Mouse (Mus musculus): ENCODE results near the gene Baz1b. TPM values are rescaled to one million over a fixed set of nuclear protein-coding genes. Genes with fewer than 3 reads are reported as not detected.
A peak's percentile ranks its signal among the peaks of the same experiment; 100 is the strongest.

Baz1b gene
- polyA plus RNA-seq, 1 experiment from 2014 or later, result 20.5 TPM

GRCm38 (mm10) chr5:135161221-135161620 lies 25.8 kb upstream of the Baz1b start:
- 91% methylated on average over 4 of the region's 4 CpGs for WGBS
- no peaks in the 10 kb centered on the region for H3K27me3 ChIP-seq (replicated peaks; ENCODE audit: control insufficient read depth, insufficient read depth, low read length)
- no peak overlapping the region for H3K27ac ChIP-seq (ENCODE audit: low read depth, low read length)
- no peak overlapping the region for H3K4me3 ChIP-seq (ENCODE audit: low read length)
- H3K36me3 ChIP-seq (ENCODE audit: control insufficient read depth, insufficient read depth, low read length), result peaks cover 25% of the 10 kb centered on the region
- ATAC-seq, result no peak
- no peak overlapping the region for H3K9ac ChIP-seq (ENCODE audit: low read depth, low read length)
- H3K4me2 ChIP-seq (ENCODE audit: low read length), result no peak overlapping the region
- H3K9me3 ChIP-seq (ENCODE audit: control insufficient read depth, low read length), result no peaks in the 10 kb centered on the region
- H3K4me1 ChIP-seq (ENCODE audit: control insufficient read depth, insufficient read depth, low read depth, low read length), result no peaks in the 10 kb centered on the region

- peaks cover 25% of the 10 kb centered on the region for H3K36me3 ChIP-seq (ENCODE audit: control insufficient read depth, insufficient read depth, low read length)
- WGBS, result 90% methylated on average over 7 of the region's 7 CpGs
Measured at GRCm38 (mm10) chr5:135161650-135162049, 25.4 kb upstream of the Baz1b start.

GRCm38 (mm10) chr5:135162361-135162760 lies 24.7 kb upstream of the Baz1b start:
- Histone ChIP-seq H3K4me1 (ENCODE audit: control insufficient read depth, insufficient read depth, low read depth, low read length) (no peaks in the 10 kb centered on the region), H3K4me2 (ENCODE audit: low read length) (no peak overlapping the region), H3K36me3 (ENCODE audit: control insufficient read depth, insufficient read depth, low read length) (peaks cover 21% of the 10 kb centered on the region), H3K9me3 (ENCODE audit: control insufficient read depth, low read length) (no peaks in the 10 kb centered on the region), H3K27me3 (replicated peaks; ENCODE audit: control insufficient read depth, insufficient read depth, low read length) (no peaks in the 10 kb centered on the region), H3K9ac (ENCODE audit: low read depth, low read length) (no peak overlapping the region), H3K27ac (ENCODE audit: low read depth, low read length) (no peak overlapping the region), H3K4me3 (ENCODE audit: low read length) (no peak overlapping the region)
- no peak for ATAC-seq
- WGBS, result 96% methylated on average over 8 of the region's 8 CpGs

More at GRCm38 (mm10) chr5:135161650-135162049, 25.4 kb upstream of the Baz1b start:
- Histone ChIP-seq H3K27ac (ENCODE audit: low read depth, low read length) (no peak overlapping the region), H3K9me3 (ENCODE audit: control insufficient read depth, low read length) (no peaks in the 10 kb centered on the region), H3K4me1 (ENCODE audit: control insufficient read depth, insufficient read depth, low read depth, low read length) (no peaks in the 10 kb centered on the region), H3K27me3 (replicated peaks; ENCODE audit: control insufficient read depth, insufficient read depth, low read length) (no peaks in the 10 kb centered on the region), H3K4me3 (ENCODE audit: low read length) (no peak overlapping the region), H3K4me2 (ENCODE audit: low read length) (no peak overlapping the region), H3K9ac (ENCODE audit: low read depth, low read length) (no peak overlapping the region)
- ATAC-seq, result no peak

- H3K4me2 ChIP-seq (ENCODE audit: low read length), result no peak overlapping the region
- no peaks in the 10 kb centered on the region for H3K4me1 ChIP-seq (ENCODE audit: control insufficient read depth, insufficient read depth, low read depth, low read length)
- H3K27me3 ChIP-seq (replicated peaks; ENCODE audit: control insufficient read depth, insufficient read depth, low read length), result no peaks in the 10 kb centered on the region
- H3K9me3 ChIP-seq (ENCODE audit: control insufficient read depth, low read length), result no peaks in the 10 kb centered on the region
- WGBS, result 93% methylated on average over 6 of the region's 6 CpGs
- H3K36me3 ChIP-seq (ENCODE audit: control insufficient read depth, insufficient read depth, low read length), result peaks cover 19% of the 10 kb centered on the region
- H3K27ac ChIP-seq (ENCODE audit: low read depth, low read length), result no peak overlapping the region
- no peak overlapping the region for H3K9ac ChIP-seq (ENCODE audit: low read depth, low read length)
- no peak for ATAC-seq
- H3K4me3 ChIP-seq (ENCODE audit: low read length), result no peak overlapping the region
Measured at GRCm38 (mm10) chr5:135162821-135163220, 24.2 kb upstream of the Baz1b start.

GRCm38 (mm10) chr5:135166909-135167308 lies 20.2 kb upstream of the Baz1b start:
- Histone ChIP-seq H3K27me3 (replicated peaks; ENCODE audit: control insufficient read depth, insufficient read depth, low read length) (no peaks in the 10 kb centered on the region), H3K4me1 (ENCODE audit: control insufficient read depth, insufficient read depth, low read depth, low read length) (peaks cover 9% of the 10 kb centered on the region)

GRCm38 (mm10) chr5:135167469-135167868 lies 19.6 kb upstream of the Baz1b start:
- no peaks in the 10 kb centered on the region for H3K9me3 ChIP-seq (ENCODE audit: control insufficient read depth, low read length)
- peaks cover 4% of the 10 kb centered on the region for H3K36me3 ChIP-seq (ENCODE audit: control insufficient read depth, insufficient read depth, low read length)
- 95% methylated on average over 4 of the region's 4 CpGs for WGBS
- ATAC-seq, result no peak
- peak overlapping the region; percentile 66; the same call in 1 of the 2 replicates for H3K4me2 ChIP-seq (ENCODE audit: low read length)
- H3K4me3 ChIP-seq (ENCODE audit: low read length), result no peak overlapping the region
- no peaks in the 10 kb centered on the region for H3K27me3 ChIP-seq (replicated peaks; ENCODE audit: control insufficient read depth, insufficient read depth, low read length)
- no peak overlapping the region for H3K27ac ChIP-seq (ENCODE audit: low read depth, low read length)
- no peak overlapping the region for H3K9ac ChIP-seq (ENCODE audit: low read depth, low read length)
- H3K4me1 ChIP-seq (ENCODE audit: control insufficient read depth, insufficient read depth, low read depth, low read length), result peaks cover 9% of the 10 kb centered on the region

More at GRCm38 (mm10) chr5:135166909-135167308, 20.2 kb upstream of the Baz1b start:
- no peak overlapping the region for H3K4me3 ChIP-seq (ENCODE audit: low read length)
- peaks cover 2% of the 10 kb centered on the region; the same call in 1 of the 2 replicates for H3K36me3 ChIP-seq (ENCODE audit: control insufficient read depth, insufficient read depth, low read length)
- H3K9me3 ChIP-seq (ENCODE audit: control insufficient read depth, low read length), result no peaks in the 10 kb centered on the region
- H3K4me2 ChIP-seq (ENCODE audit: low read length), result no peak overlapping the region
- WGBS, result 86% methylated on average over 4 of the region's 4 CpGs
- H3K27ac ChIP-seq (ENCODE audit: low read depth, low read length), result no peak overlapping the region
- no peak for ATAC-seq
- H3K9ac ChIP-seq (ENCODE audit: low read depth, low read length), result no peak overlapping the region

- Histone ChIP-seq H3K4me3 (ENCODE audit: low read length) (peak within 1 kb of the TSS; percentile 73), H3K27me3 (replicated peaks; ENCODE audit: control insufficient read depth, insufficient read depth, low read length) (no peaks in the 10 kb centered on the region), H3K4me2 (ENCODE audit: low read length) (peak within 1 kb of the TSS; percentile 66), H3K9me3 (ENCODE audit: control insufficient read depth, low read length) (no peaks in the 10 kb centered on the region), H3K36me3 (ENCODE audit: control insufficient read depth, insufficient read depth, low read length) (peaks cover 10% of the 10 kb centered on the region), H3K9ac (ENCODE audit: low read depth, low read length) (peak within 1 kb of the TSS; percentile 91), H3K4me1 (ENCODE audit: control insufficient read depth, insufficient read depth, low read depth, low read length) (peaks cover 9% of the 10 kb centered on the region), H3K27ac (ENCODE audit: low read depth, low read length) (peak within 1 kb of the TSS; percentile 100)
- WGBS, result 2% methylated on average over 94 of the region's 95 CpGs
- peak; percentile 98 for ATAC-seq
Measured at GRCm38 (mm10) chr5:135168063-135169062, 18.7 kb upstream of the Baz1b start, which contains the start of gene Bcl7b. Gene Bcl7b (plus strand): TSS chr5:135168283.

GRCm38 (mm10) chr5:135169479-135169878 lies 17.6 kb upstream of the Baz1b start:
- Histone ChIP-seq H3K9me3 (ENCODE audit: control insufficient read depth, low read length) (no peaks in the 10 kb centered on the region), H3K4me2 (ENCODE audit: low read length) (peak overlapping the region; percentile 66), H3K27ac (ENCODE audit: low read depth, low read length) (no peak overlapping the region), H3K27me3 (replicated peaks; ENCODE audit: control insufficient read depth, insufficient read depth, low read length) (no peaks in the 10 kb centered on the region), H3K4me1 (ENCODE audit: control insufficient read depth, insufficient read depth, low read depth, low read length) (peaks cover 9% of the 10 kb centered on the region), H3K9ac (ENCODE audit: low read depth, low read length) (peak overlapping the region; percentile 41), H3K36me3 (ENCODE audit: control insufficient read depth, insufficient read depth, low read length) (peaks cover 14% of the 10 kb centered on the region), H3K4me3 (ENCODE audit: low read length) (peak overlapping the region; percentile 73)
- 91% methylated on average over 5 of the region's 5 CpGs for WGBS
- no peak for ATAC-seq

GRCm38 (mm10) chr5:135171688-135172220 lies 15.3 kb upstream of the Baz1b start:
- Histone ChIP-seq H3K36me3 (ENCODE audit: control insufficient read depth, insufficient read depth, low read length) (peaks cover 14% of the 10 kb centered on the region), H3K27ac (ENCODE audit: low read depth, low read length) (no peak overlapping the region), H3K9me3 (ENCODE audit: control insufficient read depth, low read length) (no peaks in the 10 kb centered on the region), H3K9ac (ENCODE audit: low read depth, low read length) (no peak overlapping the region), H3K4me3 (ENCODE audit: low read length) (no peak overlapping the region), H3K4me2 (ENCODE audit: low read length) (no peak overlapping the region), H3K27me3 (replicated peaks; ENCODE audit: control insufficient read depth, insufficient read depth, low read length) (no peaks in the 10 kb centered on the region), H3K4me1 (ENCODE audit: control insufficient read depth, insufficient read depth, low read depth, low read length) (peaks cover 9% of the 10 kb centered on the region)
- ATAC-seq, result no peak
- WGBS, result 93% methylated on average over 6 of the region's 6 CpGs

Data from hindbrain, embryonic 16.5 days (tissue).